In genomic region chr3:27610547-27610946, GRCm38 (mm10) we compare ENCODE assay signal across 20 mouse cellular contexts.
A peak's percentile ranks its signal among the peaks of the same experiment; 100 is the strongest.
DNase-seq lines count a peak whose midpoint lies in the region; ATAC-seq and TF ChIP-seq lines count a peak whose summit lies in the region.
"Had no signal": no experiment of that assay in that cellular context is flagged by ENCODE, and none has a peak within 500 bp of the region (broad histone marks: within the 10 kb centered on the region; RNA-seq: fewer than 3 reads in every experiment).

No protein-coding gene starts in this region.

- peaks cover 80% of the 10 kb centered on the region for H3K4me1 ChIP-seq in heart, embryonic 13.5 days
- peaks cover 33% of the 10 kb centered on the region for H3K4me1 ChIP-seq in heart, embryonic 11.5 days (ENCODE audit: control insufficient read depth, insufficient read depth, low read length)
- H3K4me1 ChIP-seq in lung, embryonic 14.5 days (ENCODE audit: insufficient read depth), result peaks cover 21% of the 10 kb centered on the region

- no peaks in the 10 kb centered on the region for H3K27me3 ChIP-seq in heart, embryonic 13.5 days (replicated peaks)
- H3K27me3 ChIP-seq in heart, embryonic 11.5 days (ENCODE audit: control insufficient read depth, insufficient read depth, low read length), result no peaks in the 10 kb centered on the region
- H3K27me3 ChIP-seq in lung, embryonic 14.5 days (ENCODE audit: insufficient read depth, low read length), result no peaks in the 10 kb centered on the region
- H3K27me3 ChIP-seq: embryonic facial prominence, embryonic 13.5 days; hindbrain, embryonic 15.5 days; liver, embryonic 13.5 days had no signal

- TF ChIP-seq CTCF in lung, embryonic 14.5 days (IDR thresholded peaks at IDR 0.05; ENCODE audit: low read depth), result no peak

- H3K9me3 ChIP-seq in heart, embryonic 13.5 days, result no peaks in the 10 kb centered on the region
- no peaks in the 10 kb centered on the region for H3K9me3 ChIP-seq in heart, embryonic 11.5 days (replicated peaks; ENCODE audit: control insufficient read depth, low read length)
- H3K9me3 ChIP-seq in lung, embryonic 14.5 days (ENCODE audit: low read depth, low read length), result no peaks in the 10 kb centered on the region
- H3K9me3 ChIP-seq: embryonic facial prominence, embryonic 13.5 days; hindbrain, embryonic 15.5 days; liver, embryonic 13.5 days had no signal

- ATAC-seq in heart, embryonic 13.5 days (ENCODE audit: extremely low read depth, insufficient number of reproducible peaks, low FRiP score, low TSS enrichment), result no peak
- ATAC-seq in heart, embryonic 11.5 days (replicated peaks; ENCODE audit: insufficient number of reproducible peaks, low FRiP score, low TSS enrichment), result no peak
- ATAC-seq in lung, embryonic 14.5 days (ENCODE audit: insufficient read depth), result no peak
- ATAC-seq: intestine, postnatal 0 days; lung, postnatal 0 days; midbrain, embryonic 16.5 days had no signal

- DNase-seq in lung, embryonic 14.5 days, result no peak
- DNase-seq in lung, postnatal 4 days, result no peak
- peak; percentile 22 to 55 for DNase-seq in kidney, postnatal 25 days
- DNase-seq in urinary bladder, postnatal 4 days (ENCODE audit: low spot score in 2 of 2), result no peak
- no peak for DNase-seq in cerebellum, postnatal 36 days
- DNase-seq: adrenal gland, postnatal 10 days; B cell, adult 2 months; cerebellum, adult 11 months; cerebellum, postnatal 25 days; gastrocnemius, postnatal 10 days; liver, embryonic 13.5 days; retina, postnatal 1 day; thymus, postnatal 36 days had no signal

- peak overlapping the region; percentile 62 for H3K27ac ChIP-seq in heart, embryonic 13.5 days (replicated peaks)
- H3K27ac ChIP-seq in heart, embryonic 11.5 days (ENCODE audit: low read depth, low read length), result no peak overlapping the region
- H3K27ac ChIP-seq in lung, embryonic 14.5 days (ENCODE audit: low read depth), result peak overlapping the region; percentile 30; the same call in 1 of the 2 replicates
- H3K27ac ChIP-seq: embryonic facial prominence, embryonic 13.5 days; hindbrain, embryonic 15.5 days; liver, embryonic 13.5 days had no signal

- peak overlapping the region; percentile 33; the same call in 1 of the 2 replicates for H3K9ac ChIP-seq in heart, embryonic 13.5 days
- no peak overlapping the region for H3K9ac ChIP-seq in heart, embryonic 11.5 days (ENCODE audit: low read depth, low read length)
- H3K9ac ChIP-seq in lung, embryonic 14.5 days, result no peak overlapping the region
- H3K9ac ChIP-seq: embryonic facial prominence, embryonic 13.5 days; hindbrain, embryonic 15.5 days; liver, embryonic 13.5 days had no signal

- peaks cover 14% of the 10 kb centered on the region for H3K36me3 ChIP-seq in heart, embryonic 13.5 days
- no peaks in the 10 kb centered on the region for H3K36me3 ChIP-seq in heart, embryonic 11.5 days (ENCODE audit: control insufficient read depth, insufficient read depth, low read length)
- H3K36me3 ChIP-seq in lung, embryonic 14.5 days (ENCODE audit: insufficient read depth), result peaks cover 12% of the 10 kb centered on the region
- H3K36me3 ChIP-seq: hindbrain, embryonic 15.5 days; liver, embryonic 13.5 days had no signal

- no peak overlapping the region for H3K4me2 ChIP-seq in heart, embryonic 13.5 days
- no peak overlapping the region for H3K4me2 ChIP-seq in heart, embryonic 11.5 days
- no peak overlapping the region for H3K4me2 ChIP-seq in lung, embryonic 14.5 days
- H3K4me2 ChIP-seq: embryonic facial prominence, embryonic 13.5 days; hindbrain, embryonic 15.5 days; liver, embryonic 13.5 days had no signal

- 70% methylated on average over 4 of the region's 4 CpGs for WGBS in heart, embryonic 13.5 days
- 72% methylated on average over 4 of the region's 4 CpGs for WGBS in heart, embryonic 11.5 days (ENCODE audit: insufficient replicate concordance)
- 80% methylated on average over 4 of the region's 4 CpGs for WGBS in lung, embryonic 14.5 days

- H3K4me3 ChIP-seq in heart, embryonic 13.5 days, result no peak overlapping the region
- no peak overlapping the region for H3K4me3 ChIP-seq in heart, embryonic 11.5 days (ENCODE audit: low read depth, low read length)
- H3K4me3 ChIP-seq in lung, embryonic 14.5 days (ENCODE audit: low read depth, low read length), result no peak overlapping the region
- H3K4me3 ChIP-seq: embryonic facial prominence, embryonic 13.5 days; hindbrain, embryonic 15.5 days; liver, embryonic 13.5 days had no signal

Comparison
In these comparisons a context has a peak if more than half of its experiments do, and no peak if none do; other contexts are left out.
1. DNase-seq: peak in kidney, postnatal 25 days (2 of 2); none in lung, embryonic 14.5 days (single experiment), lung, postnatal 4 days (0 of 2), urinary bladder, postnatal 4 days (0 of 2) and cerebellum, postnatal 36 days (0 of 2).